In the genomic region with DNA sequence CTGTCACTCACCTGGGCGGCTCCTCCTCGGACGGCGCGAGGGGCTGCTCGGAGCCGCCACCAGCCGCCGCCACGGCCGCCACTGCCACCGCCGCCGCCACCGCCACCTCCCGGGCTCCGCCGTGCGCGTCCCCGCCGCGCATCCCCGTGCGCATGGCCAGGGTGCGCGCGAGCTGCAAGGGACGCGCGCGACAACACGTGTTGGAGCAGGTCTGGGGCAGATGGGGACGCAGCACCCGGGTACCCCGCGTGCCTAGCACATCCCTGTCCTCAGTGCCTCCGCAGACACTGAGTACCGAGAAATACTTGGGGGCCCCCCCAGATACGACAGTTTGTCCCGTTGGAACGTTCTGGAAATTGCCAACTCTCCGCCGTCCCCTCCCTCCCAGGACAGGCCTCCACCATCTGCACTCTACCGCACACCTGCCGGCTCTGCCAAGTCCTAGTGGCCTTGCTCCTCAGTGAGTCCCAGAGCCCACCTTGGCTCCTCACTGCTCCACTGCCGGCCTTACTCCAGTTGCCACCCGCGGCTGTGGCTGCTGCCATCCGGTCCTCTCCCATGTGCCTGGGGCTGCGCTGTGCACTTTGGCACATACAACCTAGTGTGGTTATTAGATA, we compare ENCODE assay signal across 9 mouse cellular contexts. TPM values are rescaled to one million over a fixed set of nuclear protein-coding genes. Genes with fewer than 3 reads are reported as not detected.
DNase-seq lines count a peak whose midpoint lies in the region; ATAC-seq lines count a peak whose summit lies in the region.
"Had no signal": no experiment of that assay in that cellular context is flagged by ENCODE, and none has a peak within 500 bp of the region (broad histone marks: within the 10 kb centered on the region; RNA-seq: fewer than 3 reads in every experiment).

A gene (minus strand): TSS at position 109 of the 617 bp plus-strand sequence.

- DNase-seq in layer of hippocampus, adult 11-12 months (ENCODE audit: low spot score) = peak; percentile 60
- no peak for DNase-seq in layer of hippocampus, adult 9-10 months (ENCODE audit: low spot score)
- peak; percentile 85 for DNase-seq in cerebellum, adult 11-12 months
- peak; percentile 54 to 57 for DNase-seq in frontal cortex, postnatal 36 days (ENCODE audit: low spot score in 2 of 2)
- peak; percentile 60 to 63 for DNase-seq in layer of hippocampus, postnatal 14 days (ENCODE audit: low spot score in 2 of 2)
- no peak for DNase-seq in ovary, adult 18-20 months (ENCODE audit: low spot score)
- no peak for DNase-seq in urinary bladder, postnatal 10 days (ENCODE audit: low spot score)

- peak within 1 kb of the TSS; percentile 46 for H3K4me3 ChIP-seq in midbrain, embryonic 15.5 days

- no peaks in the 10 kb centered on the region for H3K9me3 ChIP-seq in midbrain, embryonic 15.5 days

- WGBS in midbrain, embryonic 15.5 days = 6% methylated on average over 34 of the region's 51 CpGs

- H3K4me1 ChIP-seq in midbrain, embryonic 15.5 days = peaks cover 11% of the 10 kb centered on the region

- no peak within 1 kb of the TSS for H3K27ac ChIP-seq in midbrain, embryonic 15.5 days
- H3K27ac ChIP-seq: liver, embryonic 14.5 days had no signal

- H3K4me2 ChIP-seq in midbrain, embryonic 15.5 days = peak within 1 kb of the TSS; percentile 66

- H3K36me3 ChIP-seq in midbrain, embryonic 15.5 days (replicated peaks) = no peaks in the 10 kb centered on the region

- peaks cover 29% of the 10 kb centered on the region for H3K27me3 ChIP-seq in midbrain, embryonic 15.5 days (replicated peaks)

- peak; percentile 64 for ATAC-seq in midbrain, embryonic 15.5 days (replicated peaks)

- peak within 1 kb of the TSS; percentile 59 for H3K9ac ChIP-seq in midbrain, embryonic 15.5 days
- H3K9ac ChIP-seq: liver, embryonic 14.5 days had no signal

RNA-seq across cellular contexts. Expression of the gene that starts here (rescaled TPM):
- 10 to 100 TPM; 32.6 to 35.5 TPM for total RNA-seq in layer of hippocampus, postnatal 14 days (2021)
- polyA plus RNA-seq in midbrain, embryonic 15.5 days (2015; fragmentation: Nextera tagmentation; extraction: Ambion mirVana) = 10.4 and 11.7 TPM in 2 replicates

Comparison
In these comparisons a context has a peak if more than half of its experiments do, and no peak if none do; other contexts are left out.
1. DNase-seq: peak in layer of hippocampus, adult 11-12 months (single experiment), cerebellum, adult 11-12 months (single experiment), frontal cortex, postnatal 36 days (2 of 2) and layer of hippocampus, postnatal 14 days (2 of 2); none in layer of hippocampus, adult 9-10 months (single experiment), ovary, adult 18-20 months (single experiment) and urinary bladder, postnatal 10 days (single experiment).